Mouse (Mus musculus) forebrain, postnatal 0 days (tissue): Measurements from ENCODE around the gene Fez2. TPM values are rescaled to one million over a fixed set of nuclear protein-coding genes. Genes with fewer than 3 reads are reported as not detected.

Source experiments
- ATAC-seq: fragments of 200-750 bp; cut with Nextera tagmentation; 2 replicates; pipeline ENCODE4 v1.8.0; 2017; ENCODE audit warnings: mild to moderate bottlenecking, moderate library complexity
- DNase-seq: peaks from one replicate; pipeline ENCODE4 v3.0.0-alpha.2; 2015
- H3K27ac ChIP-seq: fragments of 300-500 bp; sonication (generic); 2 replicates; pipeline ENCODE4 v1.5.1; 2014; ENCODE audit warnings: low read depth, mild to moderate bottlenecking, antibody characterized with exemption, low read length, moderate library complexity, mixed read lengths
- H3K27me3 ChIP-seq: fragments of 300-500 bp; sonication (generic); 2 replicates; pipeline ENCODE4 v1.6.1; 2014; ENCODE audit warnings: mild to moderate bottlenecking, low read length, mixed read lengths; ENCODE audit not compliant: insufficient read depth
- H3K36me3 ChIP-seq: fragments of 300-500 bp; sonication (generic); 2 replicates; pipeline ENCODE4 v1.6.1; 2014; ENCODE audit warnings: mild to moderate bottlenecking, moderate library complexity; ENCODE audit not compliant: insufficient read depth
- H3K4me1 ChIP-seq: fragments of 300-500 bp; sonication (generic); 2 replicates; pipeline ENCODE4 v1.6.1; 2014; ENCODE audit warnings: antibody characterized with exemption; ENCODE audit not compliant: insufficient read depth
- H3K4me2 ChIP-seq: fragments of 300-500 bp; sonication (generic); 2 replicates; pipeline ENCODE4 v1.6.1; 2014; ENCODE audit warnings: low read depth, mild to moderate bottlenecking, moderate library complexity
- H3K4me3 ChIP-seq: fragments of 300-500 bp; sonication (generic); 2 replicates; pipeline ENCODE4 v1.5.1; 2014; ENCODE audit warnings: low read depth, low read length, mixed read lengths
- H3K9ac ChIP-seq: fragments of 300-500 bp; sonication (generic); 2 replicates; pipeline ENCODE4 v1.6.1; 2014; ENCODE audit warnings: mild to moderate bottlenecking
- H3K9me3 ChIP-seq: fragments of 300-500 bp; sonication (generic); 2 replicates; pipeline ENCODE4 v1.6.1; 2016; ENCODE audit warnings: low read length
- CTCF ChIP-seq: sonication (generic); IDR thresholded peaks from 2 replicates; pipeline ENCODE4 v1.5.1; 2016; ENCODE audit warnings: antibody characterized with exemption, control low read depth, low read depth
- WGBS: fragments of 180-500 bp; shearing (Covaris S2); extraction: QIAGEN DNeasy Blood & Tissue Kit; methylation state at CpG from one replicate; pipeline ENCODE4 v1.1.7; 2014; 5-methylcytosine and 5-hydroxymethylcytosine counted together
- polyA plus RNA-seq: library from polyadenylated mRNA; unstranded; fragments of >200 nt; fragmentation: Nextera tagmentation; extraction: Ambion mirVana; gene quantifications from 2 replicates; pipeline ENCODE4 v1.2.1, GENCODE M21; 2015
- total RNA-seq: library from RNA; depleted of rRNA; stranded (reverse); fragments of >200 nt; gene quantifications from 2 replicates; pipeline ENCODE4 v1.2.3, GENCODE M21; 2014

Fez2 gene
- total and polyA plus RNA-seq, 2 experiments from 2014 or later: 57.9 to 65.9 TPM

- DNase-seq (no peak), ATAC-seq (peak; percentile 38; the same call in 1 of the 2 replicates)
- no peak for TF ChIP-seq CTCF
Measured at GRCm38 (mm10) chr17:78401713-78402112, 16.2 kb downstream of the Fez2 start.

GRCm38 (mm10) chr17:78401311-78401710 lies 16.6 kb downstream of the Fez2 start:
- no peaks in the 10 kb centered on the region for H3K9me3 ChIP-seq
- ATAC-seq (no peak), DNase-seq (no peak)
- H3K4me1 ChIP-seq: no peaks in the 10 kb centered on the region
- H3K9ac ChIP-seq: no peak overlapping the region
- no peak overlapping the region for H3K27ac ChIP-seq
- TF ChIP-seq CTCF: no peak
- 76% methylated on average over 6 of the region's 6 CpGs for WGBS
- H3K27me3 ChIP-seq: no peaks in the 10 kb centered on the region
- H3K4me3 ChIP-seq: no peak overlapping the region
- peaks cover 11% of the 10 kb centered on the region; the same call in 1 of the 2 replicates for H3K36me3 ChIP-seq
- H3K4me2 ChIP-seq: no peak overlapping the region

More at GRCm38 (mm10) chr17:78401713-78402112, 16.2 kb downstream of the Fez2 start:
- Histone ChIP-seq H3K9ac (no peak overlapping the region), H3K27ac (no peak overlapping the region), H3K36me3 (peaks cover 11% of the 10 kb centered on the region; the same call in 1 of the 2 replicates), H3K4me1 (no peaks in the 10 kb centered on the region), H3K27me3 (no peaks in the 10 kb centered on the region), H3K4me2 (no peak overlapping the region), H3K9me3 (no peaks in the 10 kb centered on the region), H3K4me3 (no peak overlapping the region)
- WGBS: 27% methylated on average over 4 of the region's 4 CpGs

- no peak for TF ChIP-seq CTCF
- Histone ChIP-seq H3K9ac (no peak overlapping the region), H3K4me2 (no peak overlapping the region), H3K9me3 (no peaks in the 10 kb centered on the region), H3K36me3 (peaks cover 11% of the 10 kb centered on the region; the same call in 1 of the 2 replicates), H3K4me3 (no peak overlapping the region), H3K27me3 (no peaks in the 10 kb centered on the region), H3K27ac (no peak overlapping the region), H3K4me1 (no peaks in the 10 kb centered on the region)
- ATAC-seq (no peak), DNase-seq (no peak)
- 86% methylated on average over 12 of the region's 12 CpGs for WGBS
Measured at GRCm38 (mm10) chr17:78400130-78400840, 17.7 kb downstream of the Fez2 start.

- Histone ChIP-seq H3K4me2 (no peak overlapping the region), H3K27ac (no peak overlapping the region), H3K4me3 (no peak overlapping the region), H3K27me3 (no peaks in the 10 kb centered on the region), H3K9me3 (no peaks in the 10 kb centered on the region), H3K36me3 (no peaks in the 10 kb centered on the region; the same call in 1 of the 2 replicates), H3K4me1 (no peaks in the 10 kb centered on the region), H3K9ac (no peak overlapping the region)
- TF ChIP-seq CTCF: no peak
- DNase-seq (no peak), ATAC-seq (no peak)
- WGBS: 78% methylated on average over 9 of the region's 9 CpGs
Measured at GRCm38 (mm10) chr17:78392401-78393087, 25.4 kb downstream of the Fez2 start.

GRCm38 (mm10) chr17:78389573-78389972 lies 28.4 kb downstream of the Fez2 start:
- ATAC-seq (no peak), DNase-seq (no peak)
- TF ChIP-seq CTCF: no peak
- Histone ChIP-seq H3K27ac (no peak overlapping the region), H3K4me2 (no peak overlapping the region), H3K9ac (no peak overlapping the region), H3K4me3 (no peak overlapping the region), H3K4me1 (no peaks in the 10 kb centered on the region), H3K9me3 (no peaks in the 10 kb centered on the region), H3K36me3 (no peaks in the 10 kb centered on the region; the same call in 1 of the 2 replicates), H3K27me3 (no peaks in the 10 kb centered on the region)
- 96% methylated on average over 5 of the region's 5 CpGs for WGBS

- H3K4me1 ChIP-seq: no peaks in the 10 kb centered on the region
- 81% methylated on average over 9 of the region's 9 CpGs for WGBS
- no peaks in the 10 kb centered on the region for H3K27me3 ChIP-seq
- no peak for TF ChIP-seq CTCF
- no peak for ATAC-seq
- H3K4me2 ChIP-seq: no peak overlapping the region
- no peak overlapping the region for H3K9ac ChIP-seq
- H3K27ac ChIP-seq: no peak overlapping the region
- no peaks in the 10 kb centered on the region; the same call in 1 of the 2 replicates for H3K36me3 ChIP-seq
- no peaks in the 10 kb centered on the region for H3K9me3 ChIP-seq
- H3K4me3 ChIP-seq: no peak overlapping the region
- DNase-seq: no peak
Measured at GRCm38 (mm10) chr17:78388101-78388847, 29.7 kb downstream of the Fez2 start.
